Mouse (Mus musculus) ES-E14 (cell line): Measurements from ENCODE around the gene Mrpl45.

ENCODE experiments used
- CHD2 ChIP-seq: IDR thresholded peaks from 2 replicates; pipeline ENCODE4 v1.6.1; 2014; ENCODE audit warnings: mild to moderate bottlenecking, low read depth, low read length, inconsistent platforms
- HCFC1 ChIP-seq: IDR thresholded peaks from 2 replicates; pipeline ENCODE4 v1.6.1; 2012; ENCODE audit warnings: low read length, inconsistent platforms, borderline replicate concordance; ENCODE audit not compliant: insufficient read depth
- MAFK ChIP-seq: IDR thresholded peaks from 2 replicates; pipeline ENCODE4 v1.6.1; 2014; ENCODE audit warnings: mild to moderate bottlenecking, low read depth, low read length, inconsistent platforms; ENCODE audit not compliant: insufficient read depth
- ZC3H11A ChIP-seq: IDR thresholded peaks from 2 replicates; pipeline ENCODE4 v1.6.1; 2012; ENCODE audit warnings: low read depth, mild to moderate bottlenecking, inconsistent platforms, low read length, borderline replicate concordance
- ZNF384 ChIP-seq: IDR thresholded peaks from 2 replicates; pipeline ENCODE4 v1.6.1; 2012; ENCODE audit warnings: low read depth, low read length, inconsistent platforms

DNA sequence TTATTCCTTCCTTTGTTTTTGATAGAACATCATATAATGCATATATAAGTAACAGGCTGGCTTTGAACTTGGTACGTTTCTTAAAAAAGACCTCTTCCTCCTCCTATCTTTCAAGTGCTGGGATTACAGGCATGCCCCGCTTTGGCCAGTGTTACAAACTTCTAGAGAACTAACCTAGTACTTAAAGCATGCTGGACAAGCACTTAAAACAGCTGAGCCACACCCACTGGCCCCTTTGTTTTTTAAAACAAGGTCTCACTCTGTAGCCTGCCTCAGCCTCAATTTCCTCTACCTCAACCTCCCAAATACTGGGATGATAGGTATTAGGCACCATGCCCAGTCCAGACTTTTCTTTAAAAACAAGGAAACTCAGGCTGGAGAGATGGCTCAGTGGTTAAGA, 39.1 kb downstream of the Mrpl45 start:
- TF ChIP-seq ZNF384 (no peak), MAFK (no peak), CHD2 (no peak), HCFC1 (no peak), ZC3H11A (no peak)
